ENCODE assay signal across 8 mouse cellular contexts in the genomic region with DNA sequence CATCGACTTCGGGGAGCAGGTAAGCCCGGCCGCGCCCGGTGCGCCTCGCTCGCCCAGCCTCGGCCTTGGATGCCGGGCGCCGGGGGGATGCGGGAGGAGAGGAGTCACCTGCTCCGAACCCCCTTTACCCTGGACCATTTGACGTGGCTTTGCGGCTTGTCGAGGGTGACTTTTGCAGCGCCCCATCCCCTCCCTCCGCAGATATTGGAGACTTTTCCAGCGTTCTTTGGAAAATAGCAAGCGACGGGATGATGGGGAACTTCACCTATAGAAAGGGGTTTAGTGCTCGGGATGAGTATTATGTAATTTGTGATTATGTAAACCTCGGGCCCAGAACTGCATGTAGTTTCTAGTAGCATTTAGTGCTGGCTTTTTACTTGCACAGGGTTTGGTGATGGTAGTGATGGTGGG. TPM values are rescaled to one million over a fixed set of nuclear protein-coding genes. Genes with fewer than 3 reads are reported as not detected.
DNase-seq lines count a peak whose midpoint lies in the region; ATAC-seq lines count a peak whose summit lies in the region.

No protein-coding gene starts in this region.

- H3K4me1 ChIP-seq in embryonic facial prominence, embryonic 15.5 days: peaks cover 15% of the 10 kb centered on the region; the same call in 1 of the 2 replicates
- H3K4me1 ChIP-seq in limb, embryonic 13.5 days: peaks cover 11% of the 10 kb centered on the region; the same call in 1 of the 2 replicates

- H3K9me3 ChIP-seq in embryonic facial prominence, embryonic 15.5 days (replicated peaks): no peaks in the 10 kb centered on the region
- no peaks in the 10 kb centered on the region for H3K9me3 ChIP-seq in limb, embryonic 13.5 days

- H3K27ac ChIP-seq in embryonic facial prominence, embryonic 15.5 days (replicated peaks): peak overlapping the region; percentile 76
- 0 out of 2 replicates have a peak overlapping the region, but pooled peaks have one; percentile 58 for H3K27ac ChIP-seq in limb, embryonic 13.5 days

- peak overlapping the region; percentile 79 for H3K4me3 ChIP-seq in embryonic facial prominence, embryonic 15.5 days (replicated peaks)
- H3K4me3 ChIP-seq in limb, embryonic 13.5 days: peak overlapping the region; percentile 73

- H3K36me3 ChIP-seq in embryonic facial prominence, embryonic 15.5 days: no peaks in the 10 kb centered on the region
- H3K36me3 ChIP-seq in limb, embryonic 13.5 days: no peaks in the 10 kb centered on the region
- no peaks in the 10 kb centered on the region for H3K36me3 ChIP-seq in splenic B cell, adult 2 months (ENCODE audit: control insufficient read depth, insufficient read depth, low read length, poor library complexity, severe bottlenecking)

- ATAC-seq in embryonic facial prominence, embryonic 15.5 days (ENCODE audit: insufficient number of reproducible peaks, low FRiP score, low TSS enrichment, low read depth): 0 out of 2 replicates have a peak, but pooled peaks have one; percentile 16
- ATAC-seq in limb, embryonic 13.5 days (ENCODE audit: low FRiP score, low read depth): peak; percentile 13; the same call in 1 of the 2 replicates

- H3K4me2 ChIP-seq in embryonic facial prominence, embryonic 15.5 days (replicated peaks): peak overlapping the region; percentile 87
- peak overlapping the region; percentile 90 for H3K4me2 ChIP-seq in limb, embryonic 13.5 days (replicated peaks)

- peak overlapping the region; percentile 56 for H3K9ac ChIP-seq in embryonic facial prominence, embryonic 15.5 days
- peak overlapping the region; percentile 82 for H3K9ac ChIP-seq in limb, embryonic 13.5 days

- WGBS in embryonic facial prominence, embryonic 15.5 days: under 1% methylated on average over 25 of the region's 25 CpGs
- WGBS in limb, embryonic 13.5 days: under 1% methylated on average over 25 of the region's 25 CpGs

- no peaks in the 10 kb centered on the region for H3K27me3 ChIP-seq in embryonic facial prominence, embryonic 15.5 days
- peaks cover 19% of the 10 kb centered on the region for H3K27me3 ChIP-seq in limb, embryonic 13.5 days
- H3K27me3 ChIP-seq in splenic B cell, adult 2 months (ENCODE audit: control insufficient read depth, insufficient read depth, low read length, poor library complexity, severe bottlenecking): no peaks in the 10 kb centered on the region

- peak; percentile 21 for DNase-seq in embryo, embryonic 10.5 days (ENCODE audit: low spot score)
- DNase-seq in embryo, embryonic 11 days: no peak
- DNase-seq in 3T3-L1 (ENCODE audit: low read depth, low spot score): peak; percentile 34
- DNase-seq in splenic B cell, adult 2 months (ENCODE audit: low read depth, low spot score): peak; percentile 6
- no peak for DNase-seq in spleen, postnatal 4 days (ENCODE audit: low spot score in 2 of 2)
- DNase-seq in urinary bladder, adult 2 months (ENCODE audit: low spot score): no peak

RNA-seq across cellular contexts. Expression of gene Ank, which starts 0.6 kb away (rescaled TPM):
- 21.8 and 23.3 TPM in 2 replicates for polyA plus RNA-seq in embryonic facial prominence, embryonic 15.5 days (2015; fragmentation: Nextera tagmentation; extraction: Ambion mirVana)
- 7.0 and 7.7 TPM in 2 replicates for polyA plus RNA-seq in limb, embryonic 13.5 days (2015; fragmentation: Nextera tagmentation; extraction: Ambion mirVana)
- 53.4 and 62.1 TPM in 2 replicates for polyA plus RNA-seq in urinary bladder, adult 2 months (2012; rRNA removed)

Comparison
In these comparisons a context has a peak if more than half of its experiments do, and no peak if none do; other contexts are left out.
1. DNase-seq: peak in embryo, embryonic 10.5 days (single experiment), 3T3-L1 (single experiment) and splenic B cell, adult 2 months (single experiment); none in embryo, embryonic 11 days (single experiment), spleen, postnatal 4 days (0 of 2) and urinary bladder, adult 2 months (single experiment).